Mouse (Mus musculus): ENCODE results near the gene Mcrip2.
"Not testable (repeated sequence)": the region's sequence is repeated elsewhere in the genome, so short reads cannot be mapped to it uniquely, and the experiment has no call there.

Mcrip2 gene

GRCm38 (mm10) chr17:25880913-25881641 is 12.5 kb upstream of the Mcrip2 start:
- DNase-seq (ENCODE audit: low spot score in 2 of 2): no peak

DNA sequence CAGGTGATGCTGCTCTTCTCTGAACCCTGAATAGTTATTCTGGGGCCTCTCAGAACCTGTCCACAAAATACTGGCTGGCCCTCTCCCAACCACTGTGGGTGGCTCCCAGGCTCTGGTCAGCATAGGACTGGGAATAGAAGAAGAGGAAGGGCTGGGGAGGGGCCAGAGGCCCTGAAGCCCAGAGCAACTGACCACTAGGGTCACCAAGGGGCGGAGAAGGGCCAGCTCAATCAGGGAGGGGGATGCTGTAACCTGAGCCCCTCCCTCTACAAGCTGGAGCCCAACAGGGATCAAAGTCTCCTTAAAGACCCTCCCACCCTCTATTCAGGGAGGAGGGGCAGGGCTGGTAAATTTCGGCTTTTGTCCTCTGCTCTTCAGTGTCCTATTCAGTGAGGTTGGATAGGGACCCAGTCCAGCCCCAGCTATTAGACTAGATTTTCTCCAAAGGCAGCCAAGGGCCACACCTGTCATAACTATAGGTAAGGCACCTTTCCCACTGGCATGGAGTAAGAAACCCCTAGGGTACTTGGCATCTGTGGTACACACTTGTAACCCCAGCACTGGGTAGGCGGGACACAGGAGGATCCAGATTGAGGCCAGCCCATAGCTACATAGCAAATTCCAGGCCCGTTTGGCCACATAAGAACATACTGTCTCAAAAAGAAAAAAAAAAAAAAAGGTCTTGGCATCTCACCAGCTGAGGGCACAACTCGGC is 11.8 kb upstream of the Mcrip2 start, which contains the start of gene Wfikkn1:
Wfikkn1 (minus strand) TSS at position 663 of the 715 bp plus-strand sequence.
- no peak for DNase-seq (ENCODE audit: low spot score in 2 of 2)

DNA sequence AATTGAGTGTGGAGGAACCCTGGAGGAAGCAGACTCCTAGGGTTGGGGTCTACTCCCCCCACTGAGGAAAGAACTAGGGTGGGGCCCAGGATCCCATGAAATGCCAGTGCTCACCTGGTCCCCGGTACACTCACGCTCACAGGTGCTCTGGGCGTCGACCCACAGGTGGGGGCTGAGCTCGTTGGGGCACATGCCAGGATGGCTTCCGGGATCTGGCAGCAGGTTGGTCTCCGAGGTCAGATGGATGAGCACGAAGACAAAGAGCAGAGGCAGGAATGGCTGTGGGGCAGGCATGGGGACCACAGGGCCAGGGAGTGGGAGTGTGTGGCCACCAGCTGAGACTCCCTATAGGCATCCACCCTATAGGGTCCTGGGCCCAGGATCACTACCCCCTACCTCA is 11.2 kb upstream of the Mcrip2 start:
- no peak for DNase-seq (ENCODE audit: low spot score in 2 of 2)

GRCm38 (mm10) chr17:25879261-25879660 is 10.7 kb upstream of the Mcrip2 start:
- no peak for DNase-seq (ENCODE audit: low spot score in 2 of 2)

DNA sequence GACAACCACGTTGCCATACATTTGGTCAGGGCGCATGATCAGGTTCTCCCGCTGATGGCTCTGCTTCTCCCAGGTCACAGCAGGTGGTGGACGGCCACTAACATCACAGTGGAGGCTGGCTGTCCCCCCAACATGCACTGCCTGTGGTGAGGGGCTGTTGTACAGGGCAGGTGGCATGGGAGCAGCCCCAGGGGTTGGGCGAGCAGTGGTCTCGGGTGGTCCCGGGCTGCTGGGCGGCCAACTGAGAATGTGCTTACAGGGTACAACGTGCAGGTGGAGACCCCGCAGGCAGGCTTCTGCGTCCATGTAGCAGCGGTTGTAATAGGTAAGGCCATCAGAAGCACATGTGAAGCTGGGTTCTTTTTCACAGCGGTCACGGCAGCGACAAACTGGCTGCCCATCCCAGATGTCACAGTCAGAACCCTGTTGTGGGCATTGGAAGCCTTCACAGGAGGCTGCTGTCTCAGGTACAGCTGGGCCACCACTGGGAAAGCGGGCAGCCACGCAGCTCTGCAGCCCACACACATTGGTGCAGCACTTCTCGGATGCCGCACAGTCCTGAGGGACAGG is 10.1 kb upstream of the Mcrip2 start:
- DNase-seq (ENCODE audit: low spot score in 2 of 2): no peak

DNA sequence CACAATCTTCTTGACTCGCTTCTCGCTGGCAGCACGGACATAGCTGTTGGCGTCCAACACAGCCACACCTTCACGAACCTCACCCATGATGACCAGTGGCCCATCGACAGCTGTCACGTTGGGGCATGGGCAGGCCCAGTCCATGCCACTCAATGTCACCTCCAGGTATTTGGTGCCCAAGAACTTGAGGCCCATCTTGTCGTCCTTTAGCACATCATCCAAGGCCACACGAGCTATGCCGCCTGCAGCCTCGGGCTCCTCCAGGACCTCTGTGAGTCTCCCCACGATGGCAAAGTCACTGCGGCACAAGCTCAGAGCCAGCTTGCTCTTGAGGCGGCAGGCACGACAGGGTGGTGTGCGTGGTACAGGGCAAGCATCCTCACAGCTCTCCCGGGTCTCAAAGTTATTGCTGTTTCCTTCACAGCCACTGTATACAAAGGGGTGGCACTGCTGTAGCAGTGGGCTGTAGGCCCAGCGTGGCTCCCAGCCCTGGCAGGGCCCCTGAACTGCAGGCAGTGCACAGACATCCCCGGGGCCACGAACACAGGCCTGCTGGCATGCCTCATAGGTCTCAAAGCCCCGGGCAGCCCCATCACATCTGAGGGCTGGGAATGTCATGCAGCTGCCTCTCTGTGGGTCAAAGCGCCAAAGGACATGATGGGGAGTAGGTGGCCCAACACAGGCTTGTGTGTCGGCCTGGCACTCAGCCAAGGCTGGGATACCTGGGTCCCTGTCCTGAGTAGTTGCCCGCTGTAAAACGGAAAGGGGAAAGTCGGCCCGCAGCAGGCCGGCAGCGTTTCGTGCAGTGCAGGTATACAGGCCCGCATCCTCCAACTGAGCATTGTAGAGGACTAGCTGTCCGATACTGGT is 9.4 kb upstream of the Mcrip2 start:
- DNase-seq (ENCODE audit: low spot score in 2 of 2): no peak

GRCm38 (mm10) chr17:25877025-25877424 is 8.5 kb upstream of the Mcrip2 start:
- no peak for DNase-seq (ENCODE audit: low spot score in 2 of 2)

DNA sequence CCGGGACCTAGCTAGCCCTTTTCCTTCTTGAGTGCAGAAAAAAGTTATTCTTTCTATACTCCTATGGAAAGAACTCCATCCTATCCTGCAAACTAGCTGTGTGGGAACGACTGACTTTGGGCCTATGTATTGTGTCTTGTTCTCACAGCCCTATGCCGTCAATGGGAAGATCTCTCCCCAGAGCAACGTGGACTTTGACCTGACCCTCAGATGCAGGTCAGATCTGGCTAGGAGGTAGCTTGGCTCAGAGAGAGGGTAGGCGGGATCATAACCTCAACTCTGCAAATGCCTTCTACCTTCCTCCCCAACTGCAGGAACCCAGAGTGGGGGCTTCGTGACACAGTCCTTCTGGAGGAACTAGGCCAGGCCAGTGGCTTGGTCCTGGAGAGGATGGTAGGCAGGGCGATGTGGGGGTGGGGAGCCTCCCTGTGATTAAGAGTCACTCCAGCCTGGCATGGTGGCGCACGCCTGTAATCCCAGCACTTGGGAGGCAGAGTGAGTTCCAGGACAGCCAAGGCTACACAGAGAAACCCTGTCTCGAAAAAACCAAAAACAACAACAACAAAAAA is 7.9 kb upstream of the Mcrip2 start:
- DNase-seq (ENCODE audit: low spot score in 2 of 2): no peak

- peak; percentile 86 to 89 for DNase-seq (ENCODE audit: low spot score in 2 of 2)
Observed at GRCm38 (mm10) chr17:25875171-25876136, 6.9 kb upstream of the Mcrip2 start.

DNA sequence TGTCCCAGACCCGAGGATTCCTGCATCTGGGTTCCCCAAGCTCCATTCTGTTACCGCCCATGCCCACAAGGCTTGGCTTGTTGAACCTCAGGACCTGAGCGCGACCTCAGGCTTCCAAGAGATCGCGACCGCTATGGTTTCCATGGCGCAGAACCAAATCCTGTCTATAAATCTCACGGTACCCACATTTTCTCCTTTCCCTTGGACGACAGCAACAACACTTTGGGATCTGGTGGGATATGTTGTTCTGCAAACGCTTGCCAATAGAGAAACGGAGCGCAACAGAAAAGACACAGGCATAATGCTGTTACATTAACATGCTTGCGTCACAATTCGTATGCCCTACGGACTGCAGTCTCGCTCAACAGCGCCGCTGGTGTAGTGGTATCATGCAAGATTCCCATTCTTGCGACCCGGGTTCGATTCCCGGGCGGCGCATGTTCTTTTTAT is 6.2 kb upstream of the Mcrip2 start, which contains the start of gene Mettl26:
Mettl26 (plus strand) TSS at position 354 of the 450 bp plus-strand sequence.
- DNase-seq (ENCODE audit: low spot score in 2 of 2): peak; percentile 94

GRCm38 (mm10) chr17:25874148-25874720 is 5.7 kb upstream of the Mcrip2 start:
- DNase-seq (ENCODE audit: low spot score in 2 of 2): no peak

DNA sequence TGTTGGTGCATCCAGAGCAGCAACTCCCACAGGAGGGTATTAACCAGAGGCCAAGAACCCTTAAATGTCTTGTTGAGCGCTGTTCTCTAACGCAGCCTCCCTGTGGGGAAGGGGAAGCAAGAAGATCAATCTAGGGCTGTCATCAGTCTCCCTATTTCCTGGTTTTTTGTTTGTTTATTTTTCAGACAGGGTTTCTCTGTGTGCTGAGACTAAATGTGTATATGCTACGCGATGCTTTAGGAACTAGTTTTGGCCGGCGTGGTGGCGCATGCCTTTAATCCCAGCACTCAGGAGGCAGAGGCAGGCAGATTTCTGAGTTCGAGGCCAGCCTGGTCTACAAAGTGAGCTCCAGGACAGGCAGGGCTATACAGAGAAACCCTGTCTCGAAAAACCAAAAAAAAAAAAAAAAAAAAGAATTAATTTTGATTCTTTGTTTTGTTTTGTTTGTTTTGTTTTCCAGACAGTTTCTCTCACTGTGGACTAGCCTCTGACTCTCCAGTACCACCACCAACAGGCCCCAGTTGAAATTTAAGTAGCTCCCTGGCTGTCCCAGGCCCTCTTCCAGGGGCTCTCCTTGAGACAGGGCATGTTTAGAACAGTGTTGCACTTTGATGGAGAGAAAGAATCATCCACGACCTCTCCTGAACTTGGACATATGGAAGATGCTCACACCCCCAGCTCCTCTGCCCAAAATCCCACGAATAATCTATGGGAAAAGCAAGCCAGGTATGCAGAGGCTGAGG is 5.0 kb upstream of the Mcrip2 start:
- DNase-seq (ENCODE audit: low spot score in 2 of 2): no peak

GRCm38 (mm10) chr17:25872676-25873075 is 4.1 kb upstream of the Mcrip2 start:
- DNase-seq (ENCODE audit: low spot score in 2 of 2): no peak

DNA sequence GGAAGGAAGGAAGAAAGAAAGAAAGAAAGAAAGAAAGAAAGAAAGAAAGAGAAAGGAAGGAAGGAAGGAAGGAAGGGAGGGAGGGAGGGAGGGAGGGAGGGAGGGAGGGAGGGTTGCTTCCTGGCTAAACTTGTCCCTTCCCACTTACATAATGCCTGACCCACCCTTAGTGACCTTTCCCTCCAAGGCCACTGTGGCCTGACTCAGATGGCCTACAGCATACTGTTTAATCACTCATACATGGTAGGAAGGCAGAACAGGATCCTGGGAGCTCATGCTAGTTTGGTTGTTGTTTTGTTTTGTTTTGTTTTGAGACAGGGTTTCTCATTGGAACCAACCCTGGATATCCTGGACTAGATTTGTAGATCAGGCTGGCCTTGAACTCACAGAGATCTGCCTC is 3.0 kb upstream of the Mcrip2 start:
- not testable (repeated sequence) for DNase-seq (ENCODE audit: low spot score in 2 of 2)

DNA sequence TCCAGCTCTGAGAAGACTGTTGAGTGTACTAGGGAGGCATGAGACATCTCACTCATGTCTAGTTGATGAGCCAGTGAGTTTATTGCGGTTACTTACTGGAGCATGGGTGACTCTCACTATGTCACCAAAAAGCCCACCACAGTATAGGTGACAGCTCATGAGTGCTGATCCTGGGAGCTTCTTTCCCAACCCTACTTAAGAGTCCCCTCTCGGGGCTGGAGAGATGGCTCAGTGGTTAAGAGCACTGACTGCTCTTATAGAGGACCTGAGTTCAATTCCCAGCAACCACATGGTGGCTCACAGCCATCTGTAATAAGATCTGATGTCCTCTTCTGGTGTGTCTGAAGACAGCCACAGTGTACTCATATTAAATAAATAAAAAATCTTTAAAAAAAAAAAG is 1.4 kb upstream of the Mcrip2 start:
- DNase-seq (ENCODE audit: low spot score in 2 of 2): no peak

DNA sequence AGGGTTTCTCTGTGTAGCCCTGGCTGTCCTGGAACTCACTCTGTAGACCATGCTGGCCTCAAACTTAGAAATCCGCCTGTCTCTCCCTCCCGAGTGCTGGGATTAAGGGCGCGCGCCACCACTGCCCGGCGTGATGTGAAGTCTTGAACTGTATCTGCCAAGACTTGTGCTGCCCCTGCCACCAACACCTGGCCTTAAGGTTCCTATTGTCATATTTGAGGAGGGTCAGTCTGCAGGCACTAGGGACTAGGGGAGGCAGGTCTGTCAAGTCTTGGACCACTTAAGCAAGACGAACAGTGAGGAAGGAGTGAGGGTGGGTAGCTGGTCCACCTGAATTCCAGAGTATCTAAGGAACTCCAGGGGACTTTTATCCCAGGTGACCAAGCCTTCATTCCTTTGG is 934 bp upstream of the Mcrip2 start:
- DNase-seq (ENCODE audit: low spot score in 2 of 2): no peak

GRCm38 (mm10) chr17:25867836-25868600 is 546 bp downstream of the Mcrip2 start:
- DNase-seq (ENCODE audit: low spot score in 2 of 2): no peak

DNA sequence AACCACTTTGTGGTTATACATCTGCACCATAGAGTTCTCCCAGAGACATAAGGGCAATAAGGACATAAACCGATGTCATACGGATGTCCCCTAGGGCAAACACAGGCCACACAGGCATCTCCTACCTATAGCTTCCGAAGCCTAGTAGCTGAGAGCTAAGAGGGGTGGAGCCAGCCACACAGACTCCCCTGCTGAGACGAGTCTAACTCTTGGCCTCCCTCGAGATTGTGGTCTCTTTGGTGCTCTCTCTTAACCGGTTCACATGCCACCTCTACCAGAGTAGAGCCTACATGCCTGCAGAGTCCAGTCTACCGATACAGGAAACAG is 1.1 kb downstream of the Mcrip2 start:
- DNase-seq (ENCODE audit: low spot score in 2 of 2): no peak

DNA sequence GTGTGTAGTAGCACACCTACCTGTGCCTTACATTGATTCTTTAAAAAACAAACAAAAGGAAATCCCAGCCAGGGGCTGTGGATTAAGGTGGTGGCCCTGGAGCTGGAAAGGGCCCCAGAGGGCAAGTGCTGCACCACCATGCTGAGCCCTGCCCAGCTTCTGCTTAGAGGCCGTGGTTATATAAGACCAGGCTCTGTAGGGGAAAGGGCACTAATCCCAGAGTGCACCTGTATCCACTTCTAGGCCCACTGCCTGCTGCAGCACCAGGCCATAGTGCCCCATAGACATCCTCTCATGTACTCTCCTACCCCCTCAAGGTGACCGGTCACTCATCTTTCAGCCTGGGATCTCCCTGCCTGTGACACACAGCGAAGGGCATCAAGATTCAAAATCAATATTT is 2.4 kb downstream of the Mcrip2 start:
- DNase-seq (ENCODE audit: low spot score in 2 of 2): no peak
